Mouse (Mus musculus): ENCODE data around the gene Nfkbil1.

- peak; percentile 89 for TF ChIP-seq CTCF (IDR thresholded peaks at IDR 0.05; ENCODE audit: extremely low read depth, insufficient read depth, insufficient read length, insufficient replicate concordance)
- no peak for TF ChIP-seq POLR2A (IDR thresholded peaks at IDR 0.05; ENCODE audit: low read depth, low read length)
These were observed 3.5 kb downstream of the Nfkbil1 start for GRCm38 (mm10) chr17:35232043-35232442.

All from spleen, adult 2 months (tissue).